Mouse (Mus musculus): ENCODE data around the gene Ppp1r13b. TPM values are rescaled to one million over a fixed set of nuclear protein-coding genes. Genes with fewer than 3 reads are reported as not detected.

Gene Ppp1r13b
- total and polyA plus RNA-seq, 3 experiments, result 0.42 to 2.0 (median 0.64) TPM

DNA sequence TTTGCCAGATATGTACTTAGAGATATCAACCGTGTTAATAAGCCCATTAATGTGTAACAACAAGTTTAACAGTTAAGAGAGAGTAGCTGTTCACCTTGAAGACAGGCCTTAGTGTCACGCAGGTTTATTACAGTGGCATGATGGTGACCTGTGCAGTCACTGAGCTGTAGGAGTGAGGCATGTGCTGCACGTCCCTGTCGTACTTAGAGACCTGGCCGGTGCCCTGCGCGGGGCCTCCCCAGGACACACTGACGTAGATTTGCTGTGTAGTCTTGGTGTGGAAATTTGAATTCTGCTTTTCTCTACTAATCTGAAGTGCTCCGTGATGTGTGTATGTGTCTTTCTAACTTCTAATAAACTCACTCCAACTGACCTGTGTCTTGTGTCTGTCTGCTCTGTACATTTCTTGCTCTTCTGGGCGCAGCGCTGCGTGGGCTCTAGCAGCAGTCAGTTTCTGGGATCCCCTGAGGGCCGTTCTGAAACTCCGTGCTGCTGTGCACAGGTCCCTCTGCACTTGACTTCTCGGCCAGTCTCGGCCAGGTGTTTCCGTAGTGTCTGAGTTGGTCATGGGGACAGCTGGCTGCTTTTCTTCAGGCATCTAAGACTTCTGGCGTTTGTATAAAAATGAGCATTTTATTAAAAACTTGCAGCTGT lies 113.3 kb downstream of the Ppp1r13b start (continued):
- TF ChIP-seq RAD21 (IDR thresholded peaks at IDR 0.05; ENCODE audit: low read depth, low read length), result no peak; the same call in none of the 2 replicates
- TF ChIP-seq CHD1 (IDR thresholded peaks at IDR 0.05; ENCODE audit: low read depth, low read length), result peak; percentile 77; the same call in 1 of the 2 replicates
- no peak for TF ChIP-seq GABPA (IDR thresholded peaks at IDR 0.05; ENCODE audit: insufficient replicate concordance, low read depth, low read length)
- TF ChIP-seq MAX (IDR thresholded peaks at IDR 0.05; ENCODE audit: low read length), result peak; percentile 77; the same call in 1 of the 2 replicates
- TF ChIP-seq MAZ (IDR thresholded peaks at IDR 0.05; ENCODE audit: low read depth, low read length), result no peak; the same call in 1 of the 2 replicates
- TF ChIP-seq USF2 (conservative IDR thresholded peaks at IDR 0.05; ENCODE audit: low read depth, low read length), result no peak
- TF ChIP-seq CTCF (conservative IDR thresholded peaks at IDR 0.05 in 1 of 2, IDR thresholded peaks at IDR 0.05 in 1 of 2; ENCODE audit: low read depth in 2 of 2, low read length in 2 of 2), result no peak
- no peak for TF ChIP-seq KAT2A (IDR thresholded peaks at IDR 0.05; ENCODE audit: insufficient replicate concordance, low read length)
- TF ChIP-seq MYC (IDR thresholded peaks at IDR 0.05; ENCODE audit: low read depth, low read length), result peak; percentile 60
- peak; percentile 86 for TF ChIP-seq BHLHE40 (IDR thresholded peaks at IDR 0.05; ENCODE audit: low read depth, low read length)
- TF ChIP-seq NELFE (IDR thresholded peaks at IDR 0.05; ENCODE audit: low read depth, low read length), result no peak; the same call in 1 of the 2 replicates
- TF ChIP-seq MEF2A (IDR thresholded peaks at IDR 0.05; ENCODE audit: borderline replicate concordance, low read depth, low read length), result peak; percentile 65
- TF ChIP-seq E2F4 (IDR thresholded peaks at IDR 0.05; ENCODE audit: insufficient replicate concordance, low read depth, low read length), result no peak
- no peak for TF ChIP-seq USF1 (IDR thresholded peaks at IDR 0.05; ENCODE audit: low read depth, low read length)

DNA sequence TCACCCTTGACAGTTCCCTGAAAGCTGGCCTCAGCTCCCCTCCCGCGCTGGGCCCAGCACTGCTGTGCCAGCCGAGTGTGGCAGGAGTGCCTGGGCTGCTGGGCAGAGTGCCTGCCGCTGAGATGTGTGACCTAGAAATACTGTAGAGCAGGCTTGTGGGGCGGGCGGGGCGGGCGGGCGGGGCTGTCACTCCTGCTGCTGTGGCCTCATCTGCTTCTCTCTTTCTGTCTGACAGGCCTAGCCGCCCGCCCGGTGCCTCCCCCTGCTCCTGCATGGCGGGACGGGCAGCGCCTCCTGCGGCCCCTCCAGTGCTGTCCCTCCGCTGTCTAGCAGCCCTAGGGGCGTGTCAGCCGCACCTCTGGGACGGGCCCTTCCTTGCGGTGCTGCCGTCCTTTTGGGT lies 113.8 kb downstream of the Ppp1r13b start:
- Histone ChIP-seq H3K79me2 (replicated peaks; ENCODE audit: control insufficient read depth, extremely low read depth, insufficient read depth, poor library complexity, severe bottlenecking) (no peaks in the 10 kb centered on the region; the same call in 1 of the 2 replicates), H3K4me1 (ENCODE audit: control insufficient read depth in 1 of 2, insufficient read depth in 2 of 2) (peaks cover 31 to 81% of the 10 kb centered on the region in 2 experiments), H3K27me3 (replicated peaks) (no peaks in the 10 kb centered on the region), H3K9me3 (replicated peaks; ENCODE audit: low read length) (no peaks in the 10 kb centered on the region), H3K36me3 (replicated peaks in 1 of 2; ENCODE audit: control insufficient read depth in 1 of 2, insufficient read depth in 1 of 2, low read length in 1 of 2) (peaks cover 47 to 86% of the 10 kb centered on the region in 2 experiments), H3K4me3 (replicated peaks in 1 of 3; ENCODE audit: low read depth in 2 of 3, low read length in 2 of 3, poor library complexity in 1 of 3) (peak overlapping the region in 1 of 3 experiments; percentile 19), H3K27ac (ENCODE audit: insufficient read depth, low read depth) (peak overlapping the region; percentile 87), H3K9ac (ENCODE audit: insufficient read depth, low read depth) (peak overlapping the region; percentile 34), H3K4me2 (ENCODE audit: insufficient read depth, low read depth, poor library complexity, severe bottlenecking) (peak overlapping the region; percentile 24)
- dilution Hi-C loops (cut with MboI; ENCODE audit: extremely low pct_ligation_motif_present, extremely low pct_unique_long_range_greater_than_20kb, low sequenced_read_pairs), result no loop called here
- DNase-seq (ENCODE audit: extremely low read depth), result peak; percentile 84
- in situ Hi-C loops (cut with MboI; ENCODE audit: low pct_ligation_motif_present, low pct_unique_long_range_greater_than_20kb, low sequenced_read_pairs), result no loop called here
- TF ChIP-seq SMC3 (IDR thresholded peaks at IDR 0.05; ENCODE audit: low read depth, low read length) (no peak), EP300 (IDR thresholded peaks at IDR 0.05; ENCODE audit: low read length) (no peak), MAFK (IDR thresholded peaks at IDR 0.05; ENCODE audit: insufficient replicate concordance, low read length) (no peak), BHLHE40 (IDR thresholded peaks at IDR 0.05; ENCODE audit: low read depth, low read length) (no peak), JUN (IDR thresholded peaks at IDR 0.05; ENCODE audit: insufficient read depth, low read depth, low read length) (no peak), POLR2AphosphoS2 (IDR thresholded peaks at IDR 0.05; ENCODE audit: low read depth, low read length) (no peak), NRF1 (IDR thresholded peaks at IDR 0.05; ENCODE audit: low read depth, low read length) (no peak), NELFE (IDR thresholded peaks at IDR 0.05; ENCODE audit: low read depth, low read length) (no peak), MYC (IDR thresholded peaks at IDR 0.05; ENCODE audit: low read depth, low read length) (no peak), RAD21 (IDR thresholded peaks at IDR 0.05; ENCODE audit: low read depth, low read length) (no peak; the same call in 1 of the 2 replicates), ZKSCAN1 (IDR thresholded peaks at IDR 0.05; ENCODE audit: borderline replicate concordance, low read depth, low read length) (no peak), CTCF (conservative IDR thresholded peaks at IDR 0.05 in 1 of 2, IDR thresholded peaks at IDR 0.05 in 1 of 2; ENCODE audit: low read depth in 2 of 2, low read length in 2 of 2) (peak in 1 of 2 experiments; percentile 42; a peak in 2 of 4 replicates), MAX (IDR thresholded peaks at IDR 0.05; ENCODE audit: low read length) (no peak; the same call in 1 of the 2 replicates), UBTF (IDR thresholded peaks at IDR 0.05; ENCODE audit: low read depth, low read length) (peak; percentile 64; the same call in 1 of the 2 replicates), TCF12 (IDR thresholded peaks at IDR 0.05; ENCODE audit: low read depth, low read length) (peak; percentile 34; the same call in 1 of the 2 replicates), JUND (conservative IDR thresholded peaks at IDR 0.05; ENCODE audit: low read depth, low read length) (no peak), USF2 (conservative IDR thresholded peaks at IDR 0.05; ENCODE audit: low read depth, low read length) (no peak), PAX5 (IDR thresholded peaks at IDR 0.05; ENCODE audit: low read length) (no peak), ZNF384 (IDR thresholded peaks at IDR 0.05; ENCODE audit: low read depth, low read length) (no peak), ZC3H11A (IDR thresholded peaks at IDR 0.05; ENCODE audit: low read depth, low read length) (no peak), RCOR1 (conservative IDR thresholded peaks at IDR 0.05; ENCODE audit: low read depth, low read length) (no peak), E2F4 (IDR thresholded peaks at IDR 0.05; ENCODE audit: insufficient replicate concordance, low read depth, low read length) (no peak), HCFC1 (IDR thresholded peaks at IDR 0.05; ENCODE audit: low read depth, low read length) (no peak), IRF4 (IDR thresholded peaks at IDR 0.05; ENCODE audit: low read depth, low read length) (no peak), MXI1 (IDR thresholded peaks at IDR 0.05; ENCODE audit: low read depth, low read length) (peak; percentile 84; the same call in 1 of the 2 replicates), TBP (conservative IDR thresholded peaks at IDR 0.05; ENCODE audit: low read depth, low read length) (no peak), USF1 (IDR thresholded peaks at IDR 0.05; ENCODE audit: low read depth, low read length) (no peak), CHD1 (IDR thresholded peaks at IDR 0.05; ENCODE audit: low read depth, low read length) (no peak), GABPA (IDR thresholded peaks at IDR 0.05; ENCODE audit: insufficient replicate concordance, low read depth, low read length) (no peak), POLR2A (IDR thresholded peaks at IDR 0.05; ENCODE audit: low read depth, low read length) (no peak; the same call in 1 of the 2 replicates), MAZ (IDR thresholded peaks at IDR 0.05; ENCODE audit: low read depth, low read length) (0 out of 2 replicates have a peak, but pooled peaks have one; percentile 45)

Data from CH12.LX (cell line).